Mouse (Mus musculus): ENCODE measurements around the gene Lrpprc. TPM values are rescaled to one million over a fixed set of nuclear protein-coding genes. Genes with fewer than 3 reads are reported as not detected.

Gene Lrpprc
- polyA plus RNA-seq (2014; fragmentation: Illumina TruSeq; extraction: RNeasy Lipid Tissue Mini Kit (QIAGEN cat#74804); ENCODE audit: low read depth, low replicate concordance) = 32.2 TPM

GRCm38 (mm10) chr17:84790447-84791098 is at the start of gene Lrpprc:
Gene Lrpprc, minus strand, starts transcription at chr17:84790789.

GRCm38 (mm10) chr17:84682734-84683717 is 107.6 kb downstream of the Lrpprc start, which contains the start of gene Abcg5:
Gene Abcg5, minus strand, starts transcription at chr17:84683011.

GRCm38 (mm10) chr17:84675951-84676366 is 114.6 kb downstream of the Lrpprc start, which contains the start of gene Abcg8:
Gene Abcg8, plus strand, starts transcription at chr17:84676302.

Other genes with a start within 250 kb of the Lrpprc start
- gene Dync2li1, start 164.3 kb downstream of the Lrpprc start, polyA plus RNA-seq (2014; fragmentation: Illumina TruSeq; extraction: RNeasy Lipid Tissue Mini Kit (QIAGEN cat#74804); ENCODE audit: low read depth, low replicate concordance) = 8.3 TPM
- 1.7 TPM for gene Abcg8, start 114.5 kb downstream of the Lrpprc start, polyA plus RNA-seq (2014; fragmentation: Illumina TruSeq; extraction: RNeasy Lipid Tissue Mini Kit (QIAGEN cat#74804); ENCODE audit: low read depth, low replicate concordance)
- 7.4 TPM for gene Abcg5, start 107.8 kb downstream of the Lrpprc start, polyA plus RNA-seq (2014; fragmentation: Illumina TruSeq; extraction: RNeasy Lipid Tissue Mini Kit (QIAGEN cat#74804); ENCODE audit: low read depth, low replicate concordance)
- 163 TPM for gene Ppm1b, start 166.0 kb upstream of the Lrpprc start, polyA plus RNA-seq (2014; fragmentation: Illumina TruSeq; extraction: RNeasy Lipid Tissue Mini Kit (QIAGEN cat#74804); ENCODE audit: low read depth, low replicate concordance)
- gene Slc3a1, start 237.6 kb upstream of the Lrpprc start, polyA plus RNA-seq (2014; fragmentation: Illumina TruSeq; extraction: RNeasy Lipid Tissue Mini Kit (QIAGEN cat#74804); ENCODE audit: low read depth, low replicate concordance) = 15.2 TPM

All from sigmoid colon, adult 10 weeks (tissue).